Mouse (Mus musculus): ENCODE results near the gene Tecta. TPM values are rescaled to one million over a fixed set of nuclear protein-coding genes. Genes with fewer than 3 reads are reported as not detected.

Gene Tecta
- polyA plus RNA-seq, 1 experiment from 2014 or later, result 0.06 TPM

DNA sequence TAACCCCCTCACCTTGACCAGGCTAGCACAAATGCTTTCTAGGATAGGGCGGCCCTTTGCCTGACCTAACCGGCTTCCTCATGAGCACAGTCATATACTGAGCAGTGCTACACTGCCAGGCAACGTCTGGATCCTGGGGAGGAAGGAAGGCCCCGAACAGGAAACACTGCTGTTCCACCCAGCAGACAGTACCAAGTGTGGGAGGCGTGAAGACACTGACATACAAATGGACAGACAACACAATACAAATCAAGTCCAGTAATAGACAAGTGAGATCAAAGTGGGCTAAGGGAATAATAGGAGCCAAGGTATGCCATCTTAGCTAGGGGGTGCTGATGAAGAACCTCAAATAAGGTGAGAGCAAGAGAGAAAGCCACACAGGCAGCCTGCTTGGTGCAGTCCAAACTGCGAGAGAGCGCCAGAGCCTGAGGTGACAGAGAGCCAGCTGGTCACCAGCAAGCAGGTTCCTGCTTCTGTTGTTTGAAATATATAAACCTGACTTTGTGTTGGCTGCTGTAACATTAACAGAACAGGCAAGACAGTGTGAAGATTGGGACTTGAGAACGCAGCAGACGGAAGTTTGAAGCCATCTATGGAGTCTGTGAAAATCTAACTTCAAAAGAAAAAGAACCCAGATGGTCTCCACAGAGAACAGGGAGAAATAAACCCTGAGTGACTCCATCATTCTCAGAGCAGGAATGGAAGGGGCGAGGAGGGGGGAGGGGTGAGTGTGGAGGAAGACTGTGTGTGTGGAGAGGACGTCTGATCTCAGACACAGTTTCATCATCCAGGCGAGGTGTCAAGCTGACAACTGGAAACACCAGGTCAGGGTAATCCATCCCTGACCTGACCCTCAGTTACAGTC is 28.6 kb upstream of the Tecta start:
- WGBS, result 52% methylated on average over 12 of the region's 12 CpGs
- Histone ChIP-seq H3K9me3 (ENCODE audit: low read length) (no peaks in the 10 kb centered on the region), H3K4me2 (replicated peaks; ENCODE audit: low read depth, low read length) (no peak overlapping the region), H3K27me3 (replicated peaks; ENCODE audit: insufficient read depth, low read length) (no peaks in the 10 kb centered on the region), H3K4me1 (ENCODE audit: insufficient read depth, low read depth, low read length) (peaks cover 8% of the 10 kb centered on the region; the same call in 1 of the 2 replicates), H3K36me3 (ENCODE audit: insufficient read depth, low read length) (peaks cover 10% of the 10 kb centered on the region; the same call in 1 of the 2 replicates), H3K27ac (ENCODE audit: low read length) (no peak overlapping the region), H3K4me3 (ENCODE audit: low read depth, low read length) (no peak overlapping the region), H3K9ac (replicated peaks; ENCODE audit: low read depth) (no peak overlapping the region)
- ATAC-seq (peak; percentile 78), DNase-seq (ENCODE audit: low spot score) (peak; percentile 53)
- TF ChIP-seq CTCF (IDR thresholded peaks at IDR 0.05) (no peak), EP300 (IDR thresholded peaks at IDR 0.05) (no peak)

DNA sequence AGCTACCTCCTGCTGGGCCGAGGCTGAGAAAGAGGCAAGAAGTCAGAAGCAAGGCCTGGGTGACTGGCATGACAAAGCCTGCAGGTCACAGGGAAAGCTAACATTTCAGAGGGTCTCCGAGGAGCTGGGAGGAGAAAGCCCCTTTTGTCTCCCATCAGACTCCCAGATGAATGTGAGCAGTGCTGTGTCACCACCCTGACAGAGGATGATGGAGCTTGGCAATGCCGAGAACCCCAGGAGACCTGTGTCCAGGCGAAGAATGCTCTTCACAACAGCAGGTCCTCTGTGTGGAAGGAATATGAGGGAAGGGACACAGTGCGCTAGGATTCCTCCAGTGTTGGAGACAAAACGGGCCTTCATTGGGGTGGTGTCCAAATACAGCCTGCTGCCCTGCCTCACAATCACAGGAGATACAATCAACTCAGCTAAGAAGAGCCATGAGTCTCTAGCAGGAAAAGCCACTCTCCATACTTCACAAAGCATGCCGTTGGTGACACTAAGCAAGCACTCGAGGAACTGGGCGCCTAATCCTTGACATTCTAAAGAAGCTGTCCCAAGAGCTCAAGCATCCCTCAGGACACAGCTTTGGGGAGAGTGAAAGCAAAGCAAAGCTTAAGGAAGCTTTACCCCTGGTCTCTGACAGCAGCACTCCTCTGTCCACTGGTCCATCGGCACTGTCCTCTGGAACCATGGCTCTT is 27.1 kb upstream of the Tecta start:
- H3K9ac ChIP-seq (replicated peaks; ENCODE audit: low read depth), result no peak overlapping the region
- H3K9me3 ChIP-seq (ENCODE audit: low read length), result no peaks in the 10 kb centered on the region
- 50% methylated on average over 10 of the region's 10 CpGs for WGBS
- H3K27ac ChIP-seq (ENCODE audit: low read length), result no peak overlapping the region
- H3K36me3 ChIP-seq (ENCODE audit: insufficient read depth, low read length), result peaks cover 10% of the 10 kb centered on the region; the same call in 1 of the 2 replicates
- DNase-seq (ENCODE audit: low spot score) (peak; percentile 69), ATAC-seq (peak; percentile 72)
- TF ChIP-seq CTCF (IDR thresholded peaks at IDR 0.05) (no peak), EP300 (IDR thresholded peaks at IDR 0.05) (no peak)
- H3K4me1 ChIP-seq (ENCODE audit: insufficient read depth, low read depth, low read length), result peaks cover 8% of the 10 kb centered on the region; the same call in 1 of the 2 replicates
- H3K27me3 ChIP-seq (replicated peaks; ENCODE audit: insufficient read depth, low read length), result no peaks in the 10 kb centered on the region
- no peak overlapping the region for H3K4me2 ChIP-seq (replicated peaks; ENCODE audit: low read depth, low read length)
- H3K4me3 ChIP-seq (ENCODE audit: low read depth, low read length), result no peak overlapping the region

DNA sequence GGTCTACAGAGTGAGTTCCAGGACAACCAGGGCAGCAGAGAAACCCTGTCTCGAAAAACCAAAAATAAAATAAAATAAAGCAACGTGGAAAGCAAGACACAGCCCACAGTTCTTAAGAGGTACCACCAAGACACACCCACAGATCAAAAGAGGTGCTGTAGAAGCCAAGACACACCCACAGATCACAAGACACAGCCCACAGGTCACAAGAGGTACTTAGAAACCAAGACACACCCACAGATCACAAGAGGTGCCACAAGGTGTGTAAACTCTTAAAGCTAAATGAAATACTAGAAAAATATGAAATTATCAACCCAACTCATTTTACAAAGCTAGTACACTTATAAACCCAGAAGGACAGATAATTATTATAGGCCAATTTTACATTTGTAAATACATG is 23.9 kb upstream of the Tecta start:
- Histone ChIP-seq H3K4me1 (ENCODE audit: insufficient read depth, low read depth, low read length) (peaks cover 8% of the 10 kb centered on the region; the same call in 1 of the 2 replicates), H3K9me3 (ENCODE audit: low read length) (no peaks in the 10 kb centered on the region), H3K4me3 (ENCODE audit: low read depth, low read length) (no peak overlapping the region), H3K27ac (ENCODE audit: low read length) (no peak overlapping the region), H3K27me3 (replicated peaks; ENCODE audit: insufficient read depth, low read length) (no peaks in the 10 kb centered on the region), H3K4me2 (replicated peaks; ENCODE audit: low read depth, low read length) (no peak overlapping the region), H3K9ac (replicated peaks; ENCODE audit: low read depth) (no peak overlapping the region), H3K36me3 (ENCODE audit: insufficient read depth, low read length) (no peaks in the 10 kb centered on the region)
- ATAC-seq (peak; percentile 88), DNase-seq (ENCODE audit: low spot score) (peak; percentile 83)
- 59% methylated on average over 2 of the region's 2 CpGs for WGBS
- TF ChIP-seq EP300 (IDR thresholded peaks at IDR 0.05) (peak; percentile 72), CTCF (IDR thresholded peaks at IDR 0.05) (no peak)

DNA sequence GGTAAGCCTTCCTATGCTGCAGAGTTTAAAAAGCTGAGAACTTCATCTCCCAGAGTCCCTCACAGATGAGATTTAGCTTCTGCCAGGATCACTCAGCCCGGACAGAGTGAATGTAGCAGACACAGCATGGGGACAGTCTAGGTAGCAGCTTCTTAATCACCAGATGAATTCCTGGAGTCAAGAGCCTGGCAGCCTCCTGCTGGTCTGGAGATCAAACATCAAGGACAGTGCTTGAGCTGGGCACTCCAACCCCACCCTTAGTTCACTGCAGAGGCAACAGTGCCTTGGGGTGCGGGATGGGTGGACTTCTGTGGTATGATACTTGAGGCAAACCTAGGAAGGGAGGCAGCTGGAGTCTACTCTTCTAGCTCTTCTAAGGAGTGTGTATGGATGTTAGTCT is 20.0 kb upstream of the Tecta start:
- peak; percentile 30; the same call in 1 of the 2 replicates for ATAC-seq
- Histone ChIP-seq H3K27ac (ENCODE audit: low read length) (no peak overlapping the region), H3K4me3 (ENCODE audit: low read depth, low read length) (no peak overlapping the region), H3K27me3 (replicated peaks; ENCODE audit: insufficient read depth, low read length) (no peaks in the 10 kb centered on the region), H3K9ac (replicated peaks; ENCODE audit: low read depth) (no peak overlapping the region), H3K36me3 (ENCODE audit: insufficient read depth, low read length) (peaks cover 15% of the 10 kb centered on the region; the same call in 1 of the 2 replicates), H3K9me3 (ENCODE audit: low read length) (no peaks in the 10 kb centered on the region), H3K4me1 (ENCODE audit: insufficient read depth, low read depth, low read length) (no peaks in the 10 kb centered on the region; the same call in 1 of the 2 replicates), H3K4me2 (replicated peaks; ENCODE audit: low read depth, low read length) (no peak overlapping the region)
- no peak for DNase-seq (ENCODE audit: low spot score)
- 51% methylated on average over 2 of the region's 2 CpGs for WGBS
- TF ChIP-seq EP300 (IDR thresholded peaks at IDR 0.05) (no peak), CTCF (IDR thresholded peaks at IDR 0.05) (no peak; the same call in 1 of the 2 replicates)

DNA sequence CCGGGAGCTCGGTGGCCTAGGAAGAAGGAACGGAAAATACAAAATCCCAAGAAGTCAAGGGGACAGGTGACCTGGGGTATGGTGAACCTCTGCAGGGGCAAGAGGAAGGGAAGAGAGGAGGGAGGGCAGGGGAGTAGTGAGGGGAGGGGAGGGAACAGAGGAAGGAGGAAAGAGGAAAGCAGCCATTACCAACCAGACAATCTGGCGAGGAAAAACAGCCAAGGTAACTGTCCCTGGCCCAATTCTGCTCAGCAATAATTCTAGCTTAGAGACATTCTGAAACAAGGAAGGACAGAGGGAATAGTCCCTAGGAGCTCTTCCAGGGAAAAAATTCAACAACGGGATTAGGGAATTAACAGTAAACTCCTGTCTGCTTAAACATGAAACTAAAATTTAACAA is 19.1 kb upstream of the Tecta start:
- H3K27ac ChIP-seq (ENCODE audit: low read length), result no peak overlapping the region
- no peak overlapping the region for H3K4me3 ChIP-seq (ENCODE audit: low read depth, low read length)
- 94% methylated on average over 5 of the region's 5 CpGs for WGBS
- H3K4me2 ChIP-seq (replicated peaks; ENCODE audit: low read depth, low read length), result no peak overlapping the region
- DNase-seq (ENCODE audit: low spot score) (no peak), ATAC-seq (no peak)
- H3K36me3 ChIP-seq (ENCODE audit: insufficient read depth, low read length), result peaks cover 15% of the 10 kb centered on the region; the same call in 1 of the 2 replicates
- no peaks in the 10 kb centered on the region for H3K27me3 ChIP-seq (replicated peaks; ENCODE audit: insufficient read depth, low read length)
- H3K9me3 ChIP-seq (ENCODE audit: low read length), result no peaks in the 10 kb centered on the region
- no peaks in the 10 kb centered on the region for H3K4me1 ChIP-seq (ENCODE audit: insufficient read depth, low read depth, low read length)
- no peak overlapping the region for H3K9ac ChIP-seq (replicated peaks; ENCODE audit: low read depth)
- TF ChIP-seq CTCF (IDR thresholded peaks at IDR 0.05) (no peak), EP300 (IDR thresholded peaks at IDR 0.05) (no peak)

DNA sequence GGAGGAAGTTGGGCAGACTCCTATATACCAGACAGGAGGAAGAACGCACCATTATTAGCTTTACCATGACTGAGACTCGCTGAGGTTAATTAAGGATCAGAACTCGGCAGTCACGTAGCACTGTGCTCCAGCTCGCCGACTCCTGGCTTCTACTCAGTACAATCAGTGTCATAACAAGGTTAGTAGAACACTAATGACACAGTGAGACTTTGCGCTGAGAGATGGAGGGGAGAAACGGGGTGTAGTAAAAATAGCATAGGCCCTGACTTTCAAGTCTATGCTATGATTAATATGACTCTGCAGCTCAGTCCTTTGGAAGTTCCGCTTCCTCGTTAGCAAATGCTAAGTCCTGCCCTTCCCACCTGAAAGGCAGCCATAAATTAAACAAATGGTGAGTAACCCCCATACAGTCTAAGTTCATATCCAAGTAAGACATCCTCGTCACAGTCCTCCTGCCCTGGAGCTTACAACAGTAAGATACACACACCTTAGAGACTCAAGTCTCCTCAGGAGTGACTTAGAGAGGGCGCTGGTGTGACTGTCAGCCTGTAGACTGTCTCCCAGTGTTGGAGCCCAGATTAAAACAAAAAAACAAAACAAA is 17.7 kb upstream of the Tecta start:
- DNase-seq (ENCODE audit: low spot score), result no peak
- no peak overlapping the region for H3K4me2 ChIP-seq (replicated peaks; ENCODE audit: low read depth, low read length)
- no peaks in the 10 kb centered on the region for H3K4me1 ChIP-seq (ENCODE audit: insufficient read depth, low read depth, low read length)
- ATAC-seq, result no peak
- H3K27me3 ChIP-seq (replicated peaks; ENCODE audit: insufficient read depth, low read length), result no peaks in the 10 kb centered on the region
- H3K36me3 ChIP-seq (ENCODE audit: insufficient read depth, low read length), result peaks cover 15% of the 10 kb centered on the region; the same call in 1 of the 2 replicates
- no peak overlapping the region for H3K4me3 ChIP-seq (ENCODE audit: low read depth, low read length)
- H3K9ac ChIP-seq (replicated peaks; ENCODE audit: low read depth), result no peak overlapping the region
- WGBS, result 85% methylated on average over 12 of the region's 12 CpGs
- H3K9me3 ChIP-seq (ENCODE audit: low read length), result no peaks in the 10 kb centered on the region
- TF ChIP-seq CTCF (IDR thresholded peaks at IDR 0.05) (no peak), EP300 (IDR thresholded peaks at IDR 0.05) (no peak)
- no peak overlapping the region for H3K27ac ChIP-seq (ENCODE audit: low read length)

Data from lung, postnatal 0 days (tissue).